Mouse (Mus musculus) erythroid progenitor cell, adult 5-6 weeks (primary cell): ENCODE results near the gene Art3. TPM values are rescaled to one million over a fixed set of nuclear protein-coding genes. Genes with fewer than 3 reads are reported as not detected.
A peak's percentile ranks its signal among the peaks of the same experiment; 100 is the strongest.
"Not testable (repeated sequence)": the region's sequence is repeated elsewhere in the genome, so short reads cannot be mapped to it uniquely, and the experiment has no call there.

ENCODE experiments used
- ATAC-seq: replicated peaks from 2 replicates; pipeline ENCODE4 v1.8.0; 2016; ENCODE audit warnings: moderate number of reproducible peaks, mild to moderate bottlenecking, moderate TSS enrichment, inconsistent platforms; ENCODE audit not compliant: poor library complexity, low FRiP score, severe bottlenecking
- total RNA-seq, 2 experiments: library from RNA; stranded (forward) in 1 of 2; stranded (reverse) in 1 of 2; fragments of 150-400 nt in 1 of 2; fragments of 186-747, 209-891 nt in 1 of 2; gene quantifications; 2 replicates each; pipeline versions ENCODE4 v1.2.3 to v1.2.4; 2015 to 2017; ENCODE audit warnings: low replicate concordance in 2 of 2

Gene Art3
- total RNA-seq, 2 experiments from 2014 or later = not detected

- no peak for ATAC-seq
Observed at GRCm38 (mm10) chr5:92331122-92331521, 505 bp upstream of the Art3 start.

- ATAC-seq = no peak
Observed at GRCm38 (mm10) chr5:92332359-92332840, 773 bp downstream of the Art3 start.

- ATAC-seq = no peak
Observed at GRCm38 (mm10) chr5:92336743-92337142, 5.1 kb downstream of the Art3 start.

GRCm38 (mm10) chr5:92340606-92341005 is 9.0 kb downstream of the Art3 start:
- no peak for ATAC-seq

GRCm38 (mm10) chr5:92345006-92345405 is 13.4 kb downstream of the Art3 start:
- ATAC-seq = no peak

- peak; percentile 91 for ATAC-seq
Observed at GRCm38 (mm10) chr5:92348794-92349413, 17.3 kb downstream of the Art3 start, which contains the start of gene Cxcl10. Cxcl10 (minus strand) TSS chr5:92348889.

GRCm38 (mm10) chr5:92349731-92350130 is 18.1 kb downstream of the Art3 start:
- ATAC-seq = no peak

GRCm38 (mm10) chr5:92352716-92353115 is 21.1 kb downstream of the Art3 start:
- ATAC-seq = not testable (repeated sequence)

- ATAC-seq = peak; percentile 73
Observed at GRCm38 (mm10) chr5:92353517-92353916, 21.9 kb downstream of the Art3 start.

GRCm38 (mm10) chr5:92358033-92358432 is 26.4 kb downstream of the Art3 start:
- ATAC-seq = no peak

GRCm38 (mm10) chr5:92358767-92359455 is 27.3 kb downstream of the Art3 start:
- no peak for ATAC-seq

- ATAC-seq = no peak
Observed at GRCm38 (mm10) chr5:92363179-92363578, 31.6 kb downstream of the Art3 start.

GRCm38 (mm10) chr5:92364011-92364410 is 32.4 kb downstream of the Art3 start:
- ATAC-seq = no peak

GRCm38 (mm10) chr5:92365146-92365705 is 33.6 kb downstream of the Art3 start:
- no peak for ATAC-seq

- no peak for ATAC-seq
Observed at GRCm38 (mm10) chr5:92366565-92366964, 34.9 kb downstream of the Art3 start.

GRCm38 (mm10) chr5:92368392-92368791 is 36.8 kb downstream of the Art3 start:
- ATAC-seq = no peak

- ATAC-seq = no peak
Observed at GRCm38 (mm10) chr5:92369151-92369994, 37.7 kb downstream of the Art3 start.

- ATAC-seq = no peak
Observed at GRCm38 (mm10) chr5:92370392-92370791, 38.8 kb downstream of the Art3 start.

GRCm38 (mm10) chr5:92370891-92371290 is 39.3 kb downstream of the Art3 start:
- no peak for ATAC-seq

- no peak for ATAC-seq
Observed at GRCm38 (mm10) chr5:92371361-92371976, 39.8 kb downstream of the Art3 start.
